Mouse (Mus musculus): ENCODE measurements around the gene Csnk1d. TPM values are rescaled to one million over a fixed set of nuclear protein-coding genes. Genes with fewer than 3 reads are reported as not detected.

The Csnk1d gene
- polyA plus RNA-seq, 1 experiment from 2014 or later = 71.4 TPM

DNA sequence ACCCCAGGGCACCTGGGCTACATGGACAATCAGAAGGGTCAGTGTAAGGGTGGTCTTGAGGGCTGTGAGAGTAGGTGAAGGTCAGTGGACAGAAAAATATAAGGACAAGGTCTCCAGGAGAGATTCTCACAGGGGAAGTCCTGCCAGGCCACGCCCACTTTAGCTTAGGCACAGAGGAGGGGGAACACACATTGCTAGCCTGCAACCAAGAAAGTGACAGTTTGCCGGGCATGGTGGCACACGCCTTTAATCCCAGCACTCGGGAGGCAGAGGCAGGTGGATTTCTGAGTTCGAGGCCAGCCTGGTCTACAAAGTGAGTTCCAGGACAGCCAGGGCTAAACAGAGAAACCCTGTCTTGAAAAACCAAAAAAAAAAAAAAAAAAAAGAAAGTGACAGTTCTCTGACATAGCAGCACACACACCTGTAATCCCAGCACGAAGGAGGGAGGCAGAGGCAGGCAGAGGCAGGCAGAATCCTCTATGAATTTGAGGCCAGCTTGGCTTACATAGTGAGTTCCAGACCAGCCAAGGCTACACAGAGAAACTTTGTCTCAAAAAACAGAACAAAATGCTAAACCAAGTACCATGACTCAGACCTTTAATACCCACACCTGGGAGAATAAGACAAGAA is 51.3 kb downstream of the Csnk1d start:
- Histone ChIP-seq H3K27ac (replicated peaks) (no peak overlapping the region), H3K9me3 (no peaks in the 10 kb centered on the region)
- WGBS = 35% methylated on average over 6 of the region's 6 CpGs

DNA sequence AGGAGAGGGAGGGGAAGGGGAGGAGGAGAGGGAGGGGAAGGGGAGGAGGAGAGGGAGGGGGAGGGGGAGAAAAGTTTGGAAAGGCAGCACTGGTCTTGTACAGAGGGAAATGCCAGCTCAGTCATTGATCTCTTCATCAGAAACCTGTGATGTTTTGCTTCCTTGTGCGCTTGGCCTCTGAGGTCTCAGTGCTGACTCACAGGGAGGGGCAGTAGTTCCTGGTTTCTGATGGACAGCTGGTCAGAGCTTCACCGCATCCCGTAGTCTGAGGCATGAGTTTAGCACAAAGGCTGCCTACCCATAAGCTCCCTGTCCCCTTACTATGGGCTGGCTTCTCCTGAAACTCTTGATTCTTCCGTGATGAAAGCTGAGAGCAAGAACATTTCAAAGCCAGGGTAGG is 52.3 kb downstream of the Csnk1d start:
- no peaks in the 10 kb centered on the region for H3K4me1 ChIP-seq
- H3K4me2 ChIP-seq = no peak overlapping the region
- no peaks in the 10 kb centered on the region for H3K36me3 ChIP-seq
- peaks cover under 1% of the 10 kb centered on the region; the same call in 1 of the 2 replicates for H3K27me3 ChIP-seq (replicated peaks)
- H3K9me3 ChIP-seq = no peaks in the 10 kb centered on the region
- no peak overlapping the region for H3K4me3 ChIP-seq
- no peak overlapping the region for H3K9ac ChIP-seq
- no peak overlapping the region for H3K27ac ChIP-seq (replicated peaks)
- WGBS = 20% methylated on average over 4 of the region's 4 CpGs
- ATAC-seq (ENCODE audit: extremely low read depth, insufficient number of reproducible peaks, low FRiP score, low TSS enrichment) = peak; percentile 65

More for the DNA sequence above, 51.3 kb downstream of the Csnk1d start:
- H3K27me3 ChIP-seq (replicated peaks) = peaks cover 7% of the 10 kb centered on the region; the same call in 1 of the 2 replicates
- no peak overlapping the region for H3K9ac ChIP-seq
- no peak overlapping the region for H3K4me2 ChIP-seq
- no peaks in the 10 kb centered on the region for H3K4me1 ChIP-seq
- no peak overlapping the region for H3K4me3 ChIP-seq
- no peaks in the 10 kb centered on the region for H3K36me3 ChIP-seq
- peak; percentile 31; the same call in 1 of the 2 replicates for ATAC-seq (ENCODE audit: extremely low read depth, insufficient number of reproducible peaks, low FRiP score, low TSS enrichment)

DNA sequence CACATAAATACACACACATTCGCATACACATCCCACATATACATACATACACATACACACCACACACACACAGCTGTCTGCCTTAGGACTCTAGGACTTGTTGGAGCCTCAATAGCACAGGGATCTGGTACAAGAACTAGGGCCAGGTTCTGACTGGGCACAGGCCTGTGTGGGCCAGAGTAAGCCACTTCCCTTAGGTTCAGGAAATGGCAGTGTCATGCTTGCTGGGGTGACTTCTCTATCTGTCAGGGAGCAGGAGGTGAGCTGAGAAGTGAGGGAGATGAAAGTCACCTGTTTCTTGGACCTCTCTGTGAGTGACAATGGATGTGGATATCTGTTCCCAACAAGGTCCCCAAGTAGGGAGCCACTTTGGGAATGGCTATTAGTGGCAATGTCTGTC is 53.2 kb downstream of the Csnk1d start:
- ATAC-seq (ENCODE audit: extremely low read depth, insufficient number of reproducible peaks, low FRiP score, low TSS enrichment) = no peak
- H3K4me1 ChIP-seq = peaks cover 3% of the 10 kb centered on the region
- 97% methylated on average over 1 of the region's 1 CpGs for WGBS
- no peak overlapping the region for H3K9ac ChIP-seq
- no peak overlapping the region; the same call in 1 of the 2 replicates for H3K27ac ChIP-seq (replicated peaks)
- no peaks in the 10 kb centered on the region for H3K9me3 ChIP-seq
- H3K4me2 ChIP-seq = no peak overlapping the region
- H3K27me3 ChIP-seq (replicated peaks) = no peaks in the 10 kb centered on the region
- no peaks in the 10 kb centered on the region for H3K36me3 ChIP-seq
- H3K4me3 ChIP-seq = no peak overlapping the region

DNA sequence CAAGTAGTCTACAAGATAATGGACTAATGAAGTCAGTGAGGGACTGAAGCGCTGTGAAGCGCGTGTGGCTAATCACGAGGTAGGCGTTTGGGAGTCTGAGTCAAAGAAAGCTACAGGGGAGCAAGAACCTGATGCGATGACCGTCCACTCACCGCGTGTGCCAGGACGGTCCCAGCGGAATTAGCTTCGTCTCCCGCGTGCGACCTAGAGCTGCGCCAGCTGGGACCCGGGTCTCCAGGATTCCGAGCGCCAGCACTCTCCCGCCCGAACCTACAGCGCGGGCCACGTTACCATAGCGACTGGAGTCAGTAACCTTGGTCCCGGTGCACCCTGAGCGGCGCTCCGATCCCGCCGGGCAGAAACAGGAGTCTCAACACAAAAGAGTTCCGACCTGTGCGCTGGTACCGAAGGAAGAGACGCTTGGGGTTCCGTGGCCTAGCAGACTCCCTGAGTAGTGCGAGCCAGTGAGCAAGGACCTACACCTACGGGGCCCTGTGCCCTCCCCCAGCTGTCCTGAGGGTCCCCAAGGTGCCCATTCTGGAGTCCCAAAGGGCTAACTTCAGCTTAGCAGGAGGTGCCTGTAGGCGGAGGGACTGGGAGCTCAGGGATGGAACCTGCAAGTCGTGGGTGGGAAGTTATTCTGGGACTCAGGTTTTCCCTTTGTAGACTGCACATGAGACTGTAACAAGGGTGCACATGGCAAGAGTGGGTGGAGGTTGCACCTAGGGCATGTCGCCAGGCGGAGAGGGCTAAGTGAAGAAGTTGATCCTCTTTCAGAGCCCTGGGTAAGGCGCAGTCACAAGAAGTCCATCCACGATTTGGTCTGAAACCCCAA is 58.3 kb downstream of the Csnk1d start, which contains the start of gene Ccdc57:
TSS of gene Ccdc57 (minus strand) at position 309 of the 835 bp plus-strand sequence.
- Histone ChIP-seq H3K4me1 (peaks cover 16% of the 10 kb centered on the region), H3K9me3 (peaks cover 2% of the 10 kb centered on the region; the same call in 1 of the 2 replicates), H3K36me3 (peaks cover 13% of the 10 kb centered on the region; the same call in 1 of the 2 replicates), H3K27ac (replicated peaks) (peak within 1 kb of the TSS; percentile 15; the same call in 1 of the 2 replicates), H3K4me2 (peak within 1 kb of the TSS; percentile 81), H3K9ac (peak within 1 kb of the TSS; percentile 88), H3K27me3 (replicated peaks) (no peaks in the 10 kb centered on the region), H3K4me3 (peak within 1 kb of the TSS; percentile 85)
- ATAC-seq (ENCODE audit: extremely low read depth, insufficient number of reproducible peaks, low FRiP score, low TSS enrichment) = peak; percentile 72; the same call in 1 of the 2 replicates
- 8% methylated on average over 44 of the region's 44 CpGs for WGBS

DNA sequence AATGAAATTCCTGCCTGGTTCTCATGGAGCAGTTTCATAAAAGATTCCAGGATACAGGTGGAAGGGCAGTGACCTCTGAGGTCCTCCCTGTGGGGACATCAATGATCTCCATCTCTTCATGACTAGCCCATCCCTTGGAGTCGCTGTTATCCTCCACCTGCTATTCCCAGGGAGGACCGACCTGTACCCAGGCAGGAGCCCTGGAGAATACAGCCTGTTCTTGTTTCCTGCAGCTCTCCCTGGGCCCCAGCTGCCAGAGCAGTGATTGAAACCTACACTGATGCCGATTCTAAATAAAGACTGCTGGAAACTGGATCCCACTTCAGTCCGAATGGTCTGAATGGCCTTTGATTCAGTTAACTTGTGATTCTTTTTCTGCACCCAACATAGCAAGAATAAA is 59.7 kb downstream of the Csnk1d start:
- H3K27me3 ChIP-seq (replicated peaks) = no peaks in the 10 kb centered on the region
- no peak overlapping the region for H3K9ac ChIP-seq
- H3K9me3 ChIP-seq = peaks cover 2% of the 10 kb centered on the region; the same call in 1 of the 2 replicates
- peak overlapping the region; percentile 85; the same call in 1 of the 2 replicates for H3K4me3 ChIP-seq
- peaks cover 16% of the 10 kb centered on the region for H3K4me1 ChIP-seq
- peak overlapping the region; percentile 81; the same call in 1 of the 2 replicates for H3K4me2 ChIP-seq
- H3K27ac ChIP-seq (replicated peaks) = no peak overlapping the region
- H3K36me3 ChIP-seq = peaks cover 17% of the 10 kb centered on the region
- 78% methylated on average over 4 of the region's 4 CpGs for WGBS
- no peak for ATAC-seq (ENCODE audit: extremely low read depth, insufficient number of reproducible peaks, low FRiP score, low TSS enrichment)

DNA sequence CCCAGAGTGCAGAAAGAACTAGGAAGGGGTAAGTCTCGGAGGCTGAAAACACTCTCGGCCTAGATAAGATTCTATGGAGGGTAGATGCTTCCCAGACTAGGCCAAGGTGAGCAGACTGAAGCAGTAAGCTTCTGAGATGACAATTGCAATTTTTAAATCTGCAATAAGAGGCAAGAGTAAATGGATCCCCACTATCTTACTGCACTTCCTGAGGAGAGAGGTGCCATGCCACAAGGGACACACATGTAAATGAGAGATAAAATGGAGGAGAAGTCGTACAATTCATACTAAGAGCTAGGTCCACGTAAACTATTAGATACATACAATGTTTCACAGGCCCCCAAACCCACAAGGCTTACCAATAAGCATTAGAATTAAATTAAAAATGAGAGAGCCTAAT is 62.7 kb downstream of the Csnk1d start:
- H3K9me3 ChIP-seq = peaks cover 2% of the 10 kb centered on the region; the same call in 1 of the 2 replicates
- WGBS = 67% methylated on average over 4 of the region's 4 CpGs
- peaks cover 16% of the 10 kb centered on the region for H3K4me1 ChIP-seq
- no peak overlapping the region for H3K9ac ChIP-seq
- H3K4me3 ChIP-seq = no peak overlapping the region
- no peak overlapping the region for H3K4me2 ChIP-seq
- ATAC-seq (ENCODE audit: extremely low read depth, insufficient number of reproducible peaks, low FRiP score, low TSS enrichment) = no peak
- H3K27me3 ChIP-seq (replicated peaks) = no peaks in the 10 kb centered on the region
- peaks cover 38% of the 10 kb centered on the region for H3K36me3 ChIP-seq
- H3K27ac ChIP-seq (replicated peaks) = no peak overlapping the region

DNA sequence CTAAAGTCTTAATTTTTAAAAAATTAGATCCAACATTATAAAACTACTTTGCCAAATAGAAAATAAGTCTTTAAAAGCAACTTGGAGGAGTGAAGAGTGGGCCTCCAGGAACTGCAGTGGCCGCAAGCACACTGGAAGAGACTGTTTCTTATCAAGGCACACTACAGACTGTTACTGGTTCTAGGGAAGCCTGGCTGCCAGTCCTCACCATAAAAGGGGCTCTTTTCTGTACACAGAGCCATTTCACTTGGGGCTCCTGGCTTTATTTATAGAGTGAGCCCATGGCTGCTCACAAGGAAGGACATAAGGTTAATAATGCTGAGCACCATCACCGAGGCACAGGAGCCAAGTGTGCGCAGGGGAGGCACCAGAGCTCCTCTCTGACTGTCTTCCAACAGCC is 68.6 kb downstream of the Csnk1d start:
- Histone ChIP-seq H3K36me3 (peaks cover 74% of the 10 kb centered on the region), H3K9me3 (no peaks in the 10 kb centered on the region), H3K4me1 (peaks cover 5% of the 10 kb centered on the region; the same call in 1 of the 2 replicates), H3K4me2 (no peak overlapping the region), H3K9ac (no peak overlapping the region), H3K4me3 (no peak overlapping the region), H3K27ac (replicated peaks) (peak overlapping the region; percentile 82), H3K27me3 (replicated peaks) (no peaks in the 10 kb centered on the region)
- ATAC-seq (ENCODE audit: extremely low read depth, insufficient number of reproducible peaks, low FRiP score, low TSS enrichment) = no peak; the same call in 1 of the 2 replicates
- WGBS = 52% methylated on average over 3 of the region's 3 CpGs

DNA sequence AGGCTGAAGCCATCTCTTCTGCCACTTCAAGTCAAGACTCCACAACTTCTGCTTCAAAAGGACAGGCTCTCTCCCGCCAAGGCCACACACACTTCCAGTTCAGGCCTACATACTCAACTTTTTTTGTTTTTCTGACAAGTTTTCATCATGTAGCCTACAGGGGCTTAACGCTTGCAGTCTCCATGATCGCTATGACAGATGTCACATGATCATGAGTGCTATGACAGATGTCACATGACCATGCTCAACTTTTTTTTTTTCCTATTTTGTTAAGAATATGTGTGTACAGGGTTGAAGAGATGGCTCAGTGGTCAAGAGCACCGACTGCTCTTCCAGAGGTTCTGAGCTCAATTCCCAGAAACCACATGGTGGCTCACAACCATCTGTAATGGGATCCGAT is 73.4 kb downstream of the Csnk1d start:
- Histone ChIP-seq H3K4me3 (no peak overlapping the region), H3K4me1 (no peaks in the 10 kb centered on the region), H3K27ac (replicated peaks) (no peak overlapping the region), H3K27me3 (replicated peaks) (no peaks in the 10 kb centered on the region), H3K9me3 (no peaks in the 10 kb centered on the region), H3K9ac (no peak overlapping the region), H3K36me3 (peaks cover 67% of the 10 kb centered on the region), H3K4me2 (no peak overlapping the region)
- 87% methylated on average over 5 of the region's 5 CpGs for WGBS
- no peak for ATAC-seq (ENCODE audit: extremely low read depth, insufficient number of reproducible peaks, low FRiP score, low TSS enrichment)

DNA sequence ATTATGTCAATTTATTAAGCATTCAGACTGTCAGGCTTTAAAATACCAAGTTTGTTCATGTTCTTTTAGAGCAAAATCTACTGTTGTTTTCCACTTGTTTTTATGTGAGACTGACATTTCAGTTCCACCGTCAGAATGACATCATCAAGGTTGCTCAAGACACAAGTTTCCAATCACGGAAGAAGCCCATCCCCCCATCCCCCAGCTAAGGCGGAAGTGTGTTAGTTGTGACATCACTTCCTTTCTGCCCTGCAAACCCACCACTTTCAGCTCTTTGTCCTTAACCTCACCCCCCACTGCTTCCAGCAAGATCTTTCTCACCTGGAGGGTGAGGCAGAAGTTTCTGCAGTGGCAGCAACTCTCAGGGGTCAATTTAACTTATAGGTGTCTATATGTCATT is 74.7 kb downstream of the Csnk1d start:
- Histone ChIP-seq H3K36me3 (peaks cover 60% of the 10 kb centered on the region), H3K4me3 (no peak overlapping the region), H3K4me2 (no peak overlapping the region), H3K9me3 (no peaks in the 10 kb centered on the region), H3K9ac (no peak overlapping the region), H3K4me1 (no peaks in the 10 kb centered on the region), H3K27ac (replicated peaks) (no peak overlapping the region), H3K27me3 (replicated peaks) (no peaks in the 10 kb centered on the region)
- no peak for ATAC-seq (ENCODE audit: extremely low read depth, insufficient number of reproducible peaks, low FRiP score, low TSS enrichment)
- 57% methylated on average over 3 of the region's 3 CpGs for WGBS

DNA sequence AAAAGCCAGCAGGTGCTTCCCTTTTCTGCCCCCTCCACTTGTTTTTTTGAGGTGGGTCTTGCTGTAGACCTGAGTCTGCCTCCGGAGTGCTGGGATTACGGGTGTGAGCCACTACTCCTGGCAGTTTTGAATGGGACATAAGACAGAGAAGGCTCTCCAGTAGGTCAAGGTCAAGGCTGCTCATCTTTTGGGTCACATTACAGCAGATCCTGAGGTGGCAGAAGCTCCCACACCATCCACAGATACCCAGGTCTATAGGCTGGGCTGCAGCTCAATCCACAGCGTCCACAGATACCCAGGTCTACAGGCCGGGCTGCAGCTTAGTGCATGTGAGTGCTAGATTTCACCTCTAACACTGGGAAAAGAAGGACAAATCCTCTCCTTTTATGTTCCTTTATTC is 77.3 kb downstream of the Csnk1d start:
- no peak for ATAC-seq (ENCODE audit: extremely low read depth, insufficient number of reproducible peaks, low FRiP score, low TSS enrichment)
- no peak overlapping the region for H3K4me2 ChIP-seq
- H3K36me3 ChIP-seq = peaks cover 33% of the 10 kb centered on the region
- no peak overlapping the region for H3K9ac ChIP-seq
- H3K4me1 ChIP-seq = no peaks in the 10 kb centered on the region
- WGBS = 83% methylated on average over 4 of the region's 4 CpGs
- no peak overlapping the region for H3K27ac ChIP-seq (replicated peaks)
- no peaks in the 10 kb centered on the region for H3K27me3 ChIP-seq (replicated peaks)
- no peaks in the 10 kb centered on the region for H3K9me3 ChIP-seq
- H3K4me3 ChIP-seq = no peak overlapping the region
